Mouse (Mus musculus) spleen, adult 2 months (tissue): ENCODE measurements around the gene Sgta.

Source experiments
- CTCF ChIP-seq: fragments of 200-500 bp; IDR thresholded peaks from 2 replicates; pipeline ENCODE4 v1.5.1; 2011; ENCODE audit warnings: mild to moderate bottlenecking, inconsistent platforms; ENCODE audit not compliant: insufficient read depth, insufficient read length, insufficient replicate concordance; ENCODE audit errors: extremely low read depth
- POLR2A ChIP-seq: fragments of 200-500 bp; IDR thresholded peaks from 2 replicates; pipeline ENCODE4 v1.6.1; 2011; ENCODE audit warnings: low read depth, low read length, inconsistent platforms

DNA sequence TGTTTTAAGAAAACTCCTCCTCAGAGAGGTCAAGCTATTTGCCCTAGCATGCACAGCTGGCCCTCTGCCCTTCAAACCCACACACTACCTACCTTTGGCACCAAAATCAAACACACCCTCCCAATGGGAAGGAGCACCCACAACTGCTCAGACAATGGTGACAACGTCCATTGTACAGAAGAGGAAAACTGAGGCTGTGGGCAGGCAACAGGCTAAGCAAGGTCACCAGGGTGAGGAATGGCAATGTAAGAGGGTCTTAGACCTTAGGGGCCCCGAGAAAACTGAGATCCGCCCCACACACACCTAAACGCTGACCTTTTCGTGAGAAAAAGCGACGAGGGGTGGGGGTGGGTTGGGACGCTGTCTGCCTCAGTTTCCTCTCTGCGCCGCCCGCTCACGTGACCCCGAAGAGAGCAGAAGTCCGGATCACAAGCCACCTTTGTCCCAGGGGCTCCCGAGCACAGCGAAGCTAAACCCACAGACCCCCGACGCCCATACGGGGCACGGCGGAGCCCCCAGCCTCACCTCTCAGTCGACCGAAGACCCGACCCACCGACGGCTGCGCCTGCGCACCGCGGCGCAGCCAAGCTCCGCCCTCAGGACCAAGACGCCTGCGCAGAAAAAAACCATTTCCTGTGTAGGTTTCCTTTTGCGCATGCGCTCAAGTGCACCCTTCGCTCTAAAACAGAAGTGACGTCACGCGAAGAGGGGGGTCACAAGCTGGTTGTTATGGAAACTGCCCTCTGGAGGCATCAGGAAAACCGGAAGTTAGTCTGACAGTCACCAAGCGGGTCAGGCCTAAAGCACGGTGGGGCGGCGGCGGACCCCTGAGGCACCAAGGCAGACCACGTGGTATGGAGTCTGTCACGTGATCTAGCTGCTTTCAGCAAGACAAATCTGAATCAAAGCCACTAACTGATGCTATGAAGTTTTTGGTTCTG is at the start of gene Sgta:
- no peak for TF ChIP-seq CTCF
- TF ChIP-seq POLR2A: peak; percentile 18; the same call in 1 of the 2 replicates
